11 mouse cellular contexts compared by ENCODE assay signal in the genomic region with DNA sequence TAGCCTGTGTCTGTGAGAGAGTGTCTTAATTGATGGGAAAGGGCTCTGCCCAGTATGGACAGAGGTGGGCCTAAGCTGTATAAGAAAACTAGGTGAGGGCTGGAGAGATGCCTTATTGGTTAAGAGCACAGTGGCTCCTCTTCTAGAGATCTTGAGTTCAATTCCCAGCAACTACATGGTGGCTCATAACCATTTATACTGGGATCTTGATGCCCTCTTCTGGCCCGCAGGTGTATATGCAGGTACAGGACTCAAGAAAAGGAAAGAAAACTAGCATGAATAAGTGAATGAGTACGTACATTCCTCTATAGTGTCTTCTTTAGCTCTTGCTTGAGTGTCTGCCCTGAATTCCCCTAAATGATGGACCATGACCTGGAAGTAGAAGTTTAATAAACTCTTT. TPM values are rescaled to one million over a fixed set of nuclear protein-coding genes. Genes with fewer than 3 reads are reported as not detected.
DNase-seq lines count a peak whose midpoint lies in the region; ATAC-seq and TF ChIP-seq lines count a peak whose summit lies in the region.
"Had no signal": no experiment of that assay in that cellular context is flagged by ENCODE, and none has a peak within 500 bp of the region (broad histone marks: within the 10 kb centered on the region; RNA-seq: fewer than 3 reads in every experiment).

No protein-coding gene starts in this region.

- TF ChIP-seq CTCF in bone marrow, adult 2 months (IDR thresholded peaks at IDR 0.05; ENCODE audit: control insufficient read depth, insufficient read depth, low read length) = 0 out of 2 replicates have a peak, but pooled peaks have one; percentile 19

- peak; percentile 8 for DNase-seq in embryo, embryonic 10.5 days (ENCODE audit: low spot score)
- no peak for DNase-seq in embryo, embryonic 11 days
- peak; percentile 81 for DNase-seq in midbrain, embryonic 11.5 days (ENCODE audit: low spot score, missing footprints)
- peak; percentile 59 for DNase-seq in splenic B cell, adult 2 months (ENCODE audit: low read depth, low spot score)
- DNase-seq in urinary bladder, postnatal 25 days (ENCODE audit: low spot score) = no peak
- DNase-seq in neural tube, embryonic 10.5 days (ENCODE audit: extremely low spot score, low spot score) = no peak
- DNase-seq: adrenal gland, postnatal 25 days; cerebellum, postnatal 25 days had no signal

- no peaks in the 10 kb centered on the region for H3K9me3 ChIP-seq in midbrain, embryonic 11.5 days (ENCODE audit: control insufficient read depth, low read length)
- no peaks in the 10 kb centered on the region for H3K9me3 ChIP-seq in midbrain, embryonic 15.5 days
- H3K9me3 ChIP-seq: forebrain, embryonic 12.5 days had no signal

- H3K27me3 ChIP-seq in midbrain, embryonic 11.5 days (ENCODE audit: control insufficient read depth, insufficient read depth, low read length) = no peaks in the 10 kb centered on the region
- H3K27me3 ChIP-seq in midbrain, embryonic 15.5 days (replicated peaks) = no peaks in the 10 kb centered on the region
- H3K27me3 ChIP-seq in splenic B cell, adult 2 months (ENCODE audit: control insufficient read depth, insufficient read depth, low read length, poor library complexity, severe bottlenecking) = no peaks in the 10 kb centered on the region
- H3K27me3 ChIP-seq: forebrain, embryonic 12.5 days had no signal

- TF ChIP-seq POLR2A in bone marrow, adult 2 months (IDR thresholded peaks at IDR 0.05; ENCODE audit: borderline replicate concordance, control insufficient read depth, low read depth, low read length) = no peak

- no peak overlapping the region for H3K27ac ChIP-seq in midbrain, embryonic 11.5 days (ENCODE audit: low read depth, low read length)
- H3K27ac ChIP-seq in midbrain, embryonic 15.5 days = no peak overlapping the region
- no peak overlapping the region for H3K27ac ChIP-seq in bone marrow, adult 2 months (ENCODE audit: control insufficient read depth, insufficient read depth, low read depth, low read length, poor library complexity)
- H3K27ac ChIP-seq: forebrain, embryonic 12.5 days had no signal

- H3K4me2 ChIP-seq in midbrain, embryonic 11.5 days = no peak overlapping the region
- H3K4me2 ChIP-seq in midbrain, embryonic 15.5 days = no peak overlapping the region
- H3K4me2 ChIP-seq: forebrain, embryonic 12.5 days had no signal

- no peak for ATAC-seq in midbrain, embryonic 11.5 days (ENCODE audit: low FRiP score)
- ATAC-seq in midbrain, embryonic 15.5 days (replicated peaks) = no peak

- H3K9ac ChIP-seq in midbrain, embryonic 11.5 days (ENCODE audit: low read length) = no peak overlapping the region
- no peak overlapping the region for H3K9ac ChIP-seq in midbrain, embryonic 15.5 days
- H3K9ac ChIP-seq: forebrain, embryonic 12.5 days had no signal

- H3K4me1 ChIP-seq in midbrain, embryonic 11.5 days (ENCODE audit: control insufficient read depth, insufficient read depth, low read length) = no peaks in the 10 kb centered on the region
- no peaks in the 10 kb centered on the region for H3K4me1 ChIP-seq in midbrain, embryonic 15.5 days
- peaks cover 3% of the 10 kb centered on the region; the same call in 1 of the 2 replicates for H3K4me1 ChIP-seq in bone marrow, adult 2 months (ENCODE audit: control insufficient read depth, insufficient read depth, low read length)
- H3K4me1 ChIP-seq: forebrain, embryonic 12.5 days had no signal

- H3K36me3 ChIP-seq in midbrain, embryonic 11.5 days (ENCODE audit: control insufficient read depth, insufficient read depth, low read length) = peaks cover 9% of the 10 kb centered on the region; the same call in 1 of the 2 replicates
- H3K36me3 ChIP-seq in midbrain, embryonic 15.5 days (replicated peaks) = peaks cover 41% of the 10 kb centered on the region
- peaks cover 7% of the 10 kb centered on the region for H3K36me3 ChIP-seq in splenic B cell, adult 2 months (ENCODE audit: control insufficient read depth, insufficient read depth, low read length, poor library complexity, severe bottlenecking)

- 76% methylated on average over 2 of the region's 2 CpGs for WGBS in midbrain, embryonic 11.5 days
- 93% methylated on average over 2 of the region's 2 CpGs for WGBS in midbrain, embryonic 15.5 days
- 87% methylated on average over 2 of the region's 2 CpGs for WGBS in bone marrow, adult 2 months

- no peak overlapping the region for H3K4me3 ChIP-seq in midbrain, embryonic 11.5 days (ENCODE audit: low read depth, low read length)
- H3K4me3 ChIP-seq in midbrain, embryonic 15.5 days = no peak overlapping the region
- no peak overlapping the region for H3K4me3 ChIP-seq in bone marrow, adult 2 months (replicated peaks; ENCODE audit: control insufficient read depth, low read depth, low read length)
- H3K4me3 ChIP-seq: forebrain, embryonic 12.5 days had no signal

RNA-seq across cellular contexts. Expression of gene Pcbp1, which starts 15.5 kb away (rescaled TPM):
- 418 and 497 TPM in 2 replicates for polyA plus RNA-seq in midbrain, embryonic 11.5 days (2014; fragmentation: Nextera tagmentation; extraction: Ambion mirVana)
- 339 and 344 TPM in 2 replicates for polyA plus RNA-seq in midbrain, embryonic 15.5 days (2015; fragmentation: Nextera tagmentation; extraction: Ambion mirVana)
- 52.9 and 86.3 TPM in 2 replicates for polyA plus RNA-seq in bone marrow, adult 2 months (2011; ENCODE audit: insufficient read depth, insufficient read length, low replicate concordance, missing spikeins)

Comparison
In these comparisons a context has a peak if more than half of its experiments do, and no peak if none do; other contexts are left out.
1. DNase-seq: peak in embryo, embryonic 10.5 days (single experiment), midbrain, embryonic 11.5 days (single experiment) and splenic B cell, adult 2 months (single experiment); none in embryo, embryonic 11 days (single experiment), urinary bladder, postnatal 25 days (single experiment) and neural tube, embryonic 10.5 days (single experiment).